Comparison of ENCODE assay signal across 12 mouse cellular contexts in the genomic region with DNA sequence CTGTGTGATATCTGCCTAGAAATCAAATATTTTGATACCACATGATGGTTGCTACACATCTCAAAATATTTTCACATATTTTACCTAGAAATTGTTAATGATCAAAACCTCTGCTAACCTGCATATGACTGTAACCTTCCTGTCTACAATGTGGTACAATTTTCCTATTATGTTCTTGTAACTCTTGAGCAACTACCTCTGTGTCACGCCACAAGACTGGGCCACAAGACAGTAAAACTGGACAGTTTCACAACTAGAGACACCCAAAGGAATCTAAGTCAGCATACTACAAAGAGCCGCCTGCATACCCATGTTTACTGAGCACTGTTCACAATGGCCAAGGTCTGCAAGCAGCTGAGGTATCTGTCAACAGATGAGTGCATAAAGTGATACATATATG.
"Had no signal": no experiment of that assay in that cellular context is flagged by ENCODE, and none has a peak within 500 bp of the region (broad histone marks: within the 10 kb centered on the region; RNA-seq: fewer than 3 reads in every experiment).

No protein-coding gene starts in this region.

- H3K4me2 ChIP-seq: limb, embryonic 15.5 days; midbrain, embryonic 15.5 days; neural tube, embryonic 13.5 days had no signal

- H3K27me3 ChIP-seq: limb, embryonic 15.5 days; midbrain, embryonic 15.5 days; neural tube, embryonic 13.5 days had no signal

- ATAC-seq: intestine, postnatal 0 days; midbrain, embryonic 15.5 days had no signal

- H3K9ac ChIP-seq: limb, embryonic 15.5 days; liver, embryonic 14.5 days; midbrain, embryonic 15.5 days; neural tube, embryonic 13.5 days had no signal

- H3K27ac ChIP-seq: limb, embryonic 15.5 days; liver, embryonic 14.5 days; midbrain, embryonic 10.5 days; midbrain, embryonic 15.5 days; neural tube, embryonic 13.5 days had no signal

- H3K4me1 ChIP-seq: limb, embryonic 15.5 days; midbrain, embryonic 10.5 days; midbrain, embryonic 15.5 days had no signal

- H3K4me3 ChIP-seq: limb, embryonic 15.5 days; midbrain, embryonic 10.5 days; midbrain, embryonic 15.5 days; neural tube, embryonic 13.5 days had no signal

- H3K36me3 ChIP-seq: limb, embryonic 15.5 days; midbrain, embryonic 10.5 days had no signal

- H3K9me3 ChIP-seq: limb, embryonic 15.5 days; midbrain, embryonic 10.5 days; midbrain, embryonic 15.5 days; neural tube, embryonic 13.5 days had no signal

- DNase-seq: kidney, adult 8-10 months; kidney, postnatal 25 days; layer of hippocampus, postnatal 36 days; right cerebral cortex, postnatal 14 days; thymus, adult 2 months; thymus, postnatal 25 days had no signal
